Mouse (Mus musculus) layer of hippocampus, postnatal 14 days (tissue): ENCODE measurements at regions not wholly inside any gene's neighbourhood (a gene's known extent, or its start where the extent isn't known, plus 50 kb on each side); places are given as distances from the start of the nearest gene placed in this dataset.

Experiments
- DNase-seq, 2 experiments: peaks; one replicate each; pipeline ENCODE4 v3.0.0; 2021 to 2022; ENCODE audit warnings: low spot score in 2 of 2, mixed read lengths in 1 of 2

DNA sequence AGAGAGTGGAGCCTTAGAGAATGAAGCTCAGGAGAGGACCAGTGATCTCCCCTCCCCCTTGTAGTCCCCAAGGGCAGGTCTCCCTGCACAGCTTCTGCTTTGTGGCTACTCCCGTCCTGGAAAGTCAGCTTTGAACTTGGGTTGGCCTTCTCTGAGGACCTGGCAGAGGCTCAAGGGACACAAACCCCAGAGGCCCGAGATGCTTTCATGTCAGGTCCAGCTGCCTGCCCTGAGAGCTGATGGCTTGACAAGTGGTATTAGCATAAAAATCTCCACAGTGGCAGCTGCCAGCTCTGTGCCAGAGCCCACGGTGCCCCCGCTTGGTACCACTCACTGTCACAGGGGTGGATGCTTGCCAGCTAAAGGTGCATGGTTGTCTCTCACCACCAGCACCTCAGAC lies 173.8 kb upstream of the Gm4791 start:
- no peak for DNase-seq

DNA sequence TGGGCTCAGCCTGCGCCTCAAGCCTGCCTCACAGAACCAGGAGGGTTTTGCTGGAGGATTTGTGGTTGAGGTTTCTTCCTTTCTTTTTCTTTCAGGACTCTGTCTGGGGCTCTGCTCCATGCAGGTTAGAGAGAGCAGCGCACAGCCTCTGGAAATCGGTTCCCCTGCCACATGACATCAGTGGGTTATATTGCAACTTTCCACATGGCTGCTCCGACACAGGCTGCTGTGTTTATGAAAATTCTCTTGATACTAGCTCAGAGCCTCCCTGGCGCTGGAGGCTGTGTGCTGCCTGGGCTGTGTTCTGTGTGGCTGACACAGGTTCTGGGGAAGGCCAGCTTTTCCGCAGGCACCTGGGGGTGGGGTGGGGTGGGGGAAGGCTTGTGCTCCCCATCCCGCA lies 178.7 kb upstream of the Gm4791 start:
- no peak for DNase-seq

DNA sequence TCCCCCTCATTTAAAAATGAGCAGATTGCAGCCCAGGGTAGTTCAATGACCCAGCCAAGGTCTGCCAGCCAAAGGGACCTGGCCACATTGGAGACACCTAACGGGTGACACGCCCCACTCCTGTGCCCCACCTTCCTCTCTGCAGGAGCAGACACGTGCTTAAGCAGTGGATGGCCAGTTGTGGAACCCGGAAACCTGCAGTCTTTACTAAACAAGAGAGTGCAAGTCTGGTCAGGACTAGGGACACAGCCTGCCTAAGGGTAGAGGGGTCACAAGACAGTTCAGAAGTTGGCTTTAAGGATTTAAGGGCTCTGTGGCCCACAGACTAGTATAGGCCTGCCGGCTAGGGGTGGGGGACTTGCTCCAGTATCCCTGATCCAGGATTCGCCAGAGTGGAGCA lies 179.2 kb upstream of the Gm4791 start:
- no peak for DNase-seq

DNA sequence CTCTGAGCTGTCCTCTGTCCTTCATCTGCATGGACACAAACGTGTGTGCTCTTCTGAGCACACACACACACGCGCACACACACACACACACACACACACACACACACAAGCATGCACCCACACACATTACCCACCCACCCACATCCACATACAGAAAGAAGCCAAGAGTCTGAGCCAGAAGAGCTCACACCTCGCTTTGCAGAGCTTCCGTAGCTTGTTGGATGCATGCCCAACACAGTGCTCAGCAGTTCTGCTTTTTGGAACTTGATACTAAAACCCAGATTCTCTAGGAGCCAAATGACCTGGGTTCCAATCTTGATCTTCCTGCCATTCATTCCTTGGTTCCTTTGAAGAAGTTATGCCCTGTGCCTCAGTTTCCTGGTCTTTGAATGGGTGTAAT lies 182.4 kb upstream of the Gm4791 start:
- no peak for DNase-seq

DNA sequence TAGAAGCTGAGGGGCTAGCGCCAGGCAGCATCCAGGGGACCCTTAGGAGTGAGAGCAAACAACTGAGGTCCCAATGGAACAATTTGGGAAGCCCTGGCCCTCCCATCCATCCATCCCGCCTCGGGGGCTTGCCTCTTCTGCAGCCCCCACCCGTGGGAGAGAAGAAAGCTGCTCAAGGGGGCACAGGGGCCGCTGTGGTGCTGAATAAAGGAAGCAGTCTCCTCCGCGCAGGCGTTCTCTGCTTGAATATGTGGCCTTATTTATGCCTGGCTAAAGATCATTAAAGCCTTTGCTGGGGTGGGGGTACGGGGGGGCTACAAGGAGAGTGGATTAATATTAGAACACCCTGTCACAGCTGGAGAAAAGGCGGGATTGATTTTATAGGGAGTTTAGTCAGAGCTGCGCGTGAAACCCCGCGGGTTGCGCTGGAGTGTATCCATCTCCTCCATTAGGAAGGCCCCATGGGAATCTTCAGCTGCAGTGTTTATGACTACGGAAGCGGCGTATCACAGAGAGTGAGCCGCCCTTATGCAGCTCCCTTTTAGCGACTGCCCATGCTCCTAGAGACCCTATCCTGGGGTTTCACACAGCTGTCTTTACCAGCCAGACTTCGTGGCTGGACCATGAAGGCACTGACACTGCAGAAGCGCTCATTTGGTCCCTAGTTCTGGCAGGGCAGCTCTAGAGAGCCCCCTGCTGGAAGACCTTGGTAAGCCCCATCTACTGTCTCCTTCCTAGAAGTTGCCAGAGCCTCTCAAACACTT lies 183.9 kb upstream of the Gm4791 start:
- peak; percentile 79 to 82 for DNase-seq

DNA sequence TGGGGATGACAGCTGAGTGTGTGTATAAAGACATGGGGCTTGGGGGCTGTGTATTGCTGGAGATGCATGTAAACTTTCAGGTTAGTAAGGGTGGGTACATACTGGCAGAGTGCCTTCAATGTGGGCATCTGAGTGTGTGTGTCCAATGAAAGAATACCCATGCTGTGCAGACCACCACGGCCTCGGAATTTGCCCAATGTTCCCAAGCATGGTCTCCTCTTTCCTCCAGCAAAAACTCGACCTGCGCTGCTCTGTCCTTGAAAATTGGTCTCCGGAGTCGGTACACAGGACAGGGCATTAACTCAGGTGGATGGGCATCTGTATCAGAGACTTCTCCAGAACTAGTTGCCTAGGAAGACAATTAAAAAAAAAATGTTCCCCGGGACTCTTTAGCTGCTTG lies 188.3 kb upstream of the Gm4791 start:
- no peak for DNase-seq

DNA sequence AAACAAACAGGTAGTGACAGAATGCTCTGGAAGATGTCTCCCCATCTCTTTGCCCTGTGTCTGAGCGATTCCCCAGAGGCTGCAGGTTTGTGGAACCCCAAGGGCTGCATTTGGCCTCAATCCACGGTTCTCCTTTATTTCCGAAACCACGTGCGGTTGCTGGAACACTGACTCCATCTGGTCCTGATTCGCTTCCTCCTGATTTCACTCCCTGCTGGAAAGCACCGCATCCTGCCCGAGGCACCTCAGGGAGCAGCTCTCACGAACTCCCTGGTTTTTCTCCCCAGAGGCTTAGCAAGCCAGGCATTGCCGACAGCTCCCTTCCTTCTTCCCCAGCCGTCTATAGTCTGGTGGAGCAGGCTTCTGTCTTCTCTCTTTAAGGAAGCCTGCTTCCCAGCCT lies 203.1 kb upstream of the Gm4791 start:
- DNase-seq = no peak

DNA sequence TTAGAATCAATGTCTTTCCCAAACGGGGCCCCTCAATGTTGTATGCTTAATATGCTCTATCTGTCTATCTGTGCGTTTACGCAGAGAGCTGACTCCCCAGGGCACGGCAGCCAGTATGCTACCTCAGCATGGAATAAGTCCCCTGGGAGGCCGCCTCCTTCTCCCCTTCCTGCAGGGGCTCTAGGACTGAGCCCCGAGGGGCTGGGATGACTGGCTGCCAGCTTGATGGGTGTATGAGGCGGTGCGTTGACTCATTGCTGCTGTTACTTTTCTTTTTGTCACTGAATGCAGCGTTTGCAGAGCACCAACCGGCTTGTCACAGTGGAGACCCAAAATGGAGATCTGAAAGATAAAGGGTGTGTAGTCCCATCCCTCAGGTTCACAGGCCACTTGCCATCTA lies 209.5 kb upstream of the Gm4791 start:
- DNase-seq = no peak

DNA sequence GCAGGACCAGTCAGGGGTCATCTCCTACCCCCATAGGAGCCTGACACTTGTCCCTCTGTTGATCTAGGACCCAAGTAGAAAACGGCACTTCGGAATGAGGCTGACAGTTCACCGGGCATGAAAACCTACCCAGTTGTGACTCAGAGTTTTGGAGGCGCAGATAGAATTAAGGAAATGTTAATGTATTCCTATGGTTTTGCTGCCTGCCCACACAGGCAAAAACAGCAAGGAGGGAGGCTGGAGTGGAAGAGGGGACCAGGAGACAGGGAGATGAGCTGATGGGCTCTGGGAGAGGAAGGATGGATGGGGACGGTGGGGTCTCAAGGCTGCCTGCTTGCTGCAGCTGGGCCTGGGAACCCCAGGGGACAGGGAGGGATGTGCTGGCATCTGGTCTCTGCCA lies 210.1 kb upstream of the Gm4791 start:
- no peak for DNase-seq

DNA sequence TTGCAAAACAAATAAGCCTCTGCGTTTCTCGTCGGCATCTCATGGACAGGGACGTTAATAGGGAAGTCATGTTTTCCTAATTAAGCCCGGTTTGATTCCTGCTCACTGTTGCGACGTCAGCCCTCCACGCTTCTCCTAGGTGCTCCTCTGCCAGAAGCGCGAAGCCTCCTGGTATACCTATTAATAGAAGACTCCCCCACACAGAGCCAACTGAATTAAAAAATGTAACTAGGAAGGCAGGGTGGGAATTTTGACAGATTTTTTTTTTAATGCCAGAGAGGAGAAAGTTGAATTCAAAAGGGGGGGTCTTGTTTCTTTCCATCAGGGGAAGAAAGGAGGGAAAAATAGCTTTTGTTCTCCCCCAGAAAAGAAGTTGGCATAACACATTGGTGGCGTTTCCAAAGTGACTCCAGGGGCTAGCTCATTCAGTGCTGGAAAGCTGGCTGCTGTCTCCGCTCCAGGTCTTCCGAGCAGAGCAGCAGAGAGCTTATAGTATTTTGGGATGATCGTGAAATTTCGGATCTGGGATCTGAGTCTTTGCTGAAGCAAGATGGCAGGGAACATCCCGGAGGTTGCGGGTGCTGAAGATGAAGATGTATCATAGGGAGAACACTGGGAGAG lies 214.1 kb upstream of the Gm4791 start:
- DNase-seq = peak; percentile 35 to 61

DNA sequence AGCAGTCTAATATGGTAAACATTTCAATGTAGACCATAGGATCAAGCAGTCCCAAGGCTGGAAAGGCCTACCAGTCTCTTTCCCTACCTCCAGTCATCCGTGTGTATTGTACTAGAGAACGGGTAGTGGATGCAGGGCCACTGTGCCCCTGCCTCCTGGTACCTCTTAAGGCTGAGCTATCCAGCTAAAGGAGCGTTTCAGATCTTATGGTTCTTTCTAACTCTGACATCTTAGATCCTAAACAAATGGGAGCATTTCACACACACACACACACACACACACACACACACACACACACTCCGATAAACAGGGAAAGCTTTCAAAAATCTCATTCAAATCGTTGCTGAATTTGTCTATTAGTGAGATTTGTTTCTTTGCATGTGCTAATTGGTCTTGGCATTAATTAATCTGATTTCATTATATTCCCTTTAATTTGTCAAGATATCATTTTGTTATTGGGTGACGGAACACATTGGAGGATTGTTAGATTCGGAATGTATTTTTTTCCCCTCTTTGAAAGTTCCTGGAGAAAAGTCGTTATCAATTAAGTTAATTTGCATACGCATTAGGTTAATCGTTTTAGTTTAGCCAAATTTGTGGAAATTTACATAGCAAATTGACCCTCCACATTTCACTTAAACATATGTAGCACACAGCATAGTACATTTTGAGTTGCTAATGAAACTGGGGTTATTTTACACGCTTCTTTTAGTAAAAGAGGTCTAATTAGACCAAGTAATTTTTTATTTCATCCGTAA lies 214.8 kb upstream of the Gm4791 start:
- no peak for DNase-seq

DNA sequence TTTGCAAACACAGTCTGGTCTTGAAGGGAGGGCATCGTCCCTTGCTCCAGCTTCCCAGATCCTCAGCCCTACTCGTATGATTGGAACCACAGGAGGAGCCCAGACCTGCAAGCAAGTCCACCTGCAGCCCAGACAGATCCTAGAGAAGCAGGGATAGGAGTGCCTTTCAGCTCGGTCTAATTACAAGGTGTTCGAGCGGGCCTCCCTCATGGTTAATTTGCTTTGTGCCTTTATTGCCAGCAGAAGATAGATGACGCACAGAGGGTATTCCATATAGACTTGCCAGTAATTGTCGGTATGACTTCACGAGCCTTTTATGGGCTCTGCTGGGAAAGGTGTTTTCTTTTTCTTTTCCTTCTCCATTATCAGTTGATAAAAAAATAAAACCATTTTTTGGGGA lies 216.9 kb upstream of the Gm4791 start:
- DNase-seq = no peak

DNA sequence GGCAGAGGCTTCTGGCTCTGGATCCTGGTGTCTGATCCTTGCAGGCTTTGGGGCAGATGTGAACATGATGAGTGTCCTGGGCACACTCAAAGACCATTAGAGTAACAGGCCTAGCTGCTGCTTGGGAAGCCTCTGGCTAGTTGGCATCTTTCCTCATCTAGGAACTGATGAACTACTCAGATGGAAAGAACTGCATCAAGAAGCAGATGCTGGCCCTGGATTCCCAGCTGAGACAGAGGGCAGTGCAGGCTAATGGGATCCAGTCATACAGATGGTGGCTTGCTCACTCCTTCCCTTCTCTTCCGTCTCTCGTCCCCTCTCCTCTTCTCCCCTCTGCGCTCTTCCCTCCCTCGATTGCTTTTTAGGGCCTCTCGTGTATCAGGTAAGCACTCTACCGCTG lies 219.8 kb upstream of the Gm4791 start:
- DNase-seq = no peak

DNA sequence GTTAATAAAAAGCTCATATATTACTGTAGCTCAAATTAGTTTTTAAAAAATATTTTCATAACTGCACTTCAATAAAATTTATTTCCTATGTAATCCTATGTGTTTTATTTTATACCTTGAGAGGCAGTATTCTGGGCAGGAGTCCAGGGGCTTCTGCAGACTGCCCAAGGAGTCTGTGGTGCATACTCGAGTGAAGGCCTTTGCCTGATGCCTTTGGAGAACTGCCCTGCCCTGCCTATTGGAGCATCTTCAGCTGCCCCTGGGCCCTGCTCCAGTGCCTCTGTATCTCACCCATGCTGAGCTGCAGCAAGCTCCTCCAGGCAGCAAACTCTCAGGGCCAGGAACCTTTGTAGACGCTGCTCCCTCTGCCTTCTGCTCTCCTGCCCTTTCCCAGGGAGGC lies 223.7 kb upstream of the Gm4791 start:
- DNase-seq = no peak

DNA sequence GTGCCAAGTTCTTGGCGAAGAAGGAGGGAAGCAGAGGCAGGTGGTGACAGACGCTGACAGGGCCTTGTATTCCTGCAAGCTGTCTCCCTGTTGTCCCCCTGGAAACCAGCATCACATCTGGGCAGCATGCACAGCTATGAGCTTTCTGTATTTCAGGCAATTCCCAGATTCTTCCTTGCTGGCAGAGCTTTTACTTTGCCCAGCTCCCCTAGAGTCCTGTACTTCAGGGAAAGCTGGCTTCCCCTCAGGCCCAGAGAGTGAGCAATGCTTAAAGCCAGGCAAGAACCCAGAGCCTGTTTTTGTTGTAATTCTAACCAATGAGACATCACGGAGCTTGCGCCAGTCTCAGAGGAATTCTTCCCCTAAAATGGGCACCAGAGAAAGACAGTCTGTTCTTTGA lies 238.3 kb upstream of the Gm4791 start:
- DNase-seq = no peak

DNA sequence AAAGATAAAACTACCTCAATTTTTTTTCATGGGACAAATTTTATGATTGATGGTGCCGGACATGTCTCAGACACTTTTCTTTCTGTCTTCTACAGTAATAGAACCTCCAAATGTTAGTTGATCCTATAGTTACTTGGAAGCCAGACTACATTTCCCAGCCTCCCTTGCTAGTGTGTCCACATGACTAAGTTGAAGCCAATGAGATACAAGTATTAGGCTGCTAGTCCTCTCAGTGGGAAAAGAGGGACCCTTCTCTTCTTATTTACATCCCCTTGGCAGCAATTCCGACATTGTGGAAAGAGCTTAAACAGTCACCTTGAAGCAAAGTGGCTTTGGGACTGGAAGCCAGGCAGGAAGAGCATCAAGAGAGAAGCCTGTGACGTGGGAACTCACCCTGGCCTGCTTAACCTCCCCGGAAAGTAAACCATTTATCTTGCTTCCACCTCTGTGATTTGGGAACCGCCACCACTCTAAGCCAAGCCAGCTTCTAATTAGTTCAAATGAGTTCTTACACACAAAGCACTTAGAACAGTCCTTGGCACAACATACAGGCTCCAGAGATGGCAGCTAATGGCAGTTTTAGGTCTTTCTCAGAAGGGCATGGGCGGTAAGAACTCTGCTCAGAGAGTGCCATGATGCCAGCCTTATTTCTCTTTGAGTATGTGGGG lies 241.4 kb upstream of the Gm4791 start:
- DNase-seq = no peak

DNA sequence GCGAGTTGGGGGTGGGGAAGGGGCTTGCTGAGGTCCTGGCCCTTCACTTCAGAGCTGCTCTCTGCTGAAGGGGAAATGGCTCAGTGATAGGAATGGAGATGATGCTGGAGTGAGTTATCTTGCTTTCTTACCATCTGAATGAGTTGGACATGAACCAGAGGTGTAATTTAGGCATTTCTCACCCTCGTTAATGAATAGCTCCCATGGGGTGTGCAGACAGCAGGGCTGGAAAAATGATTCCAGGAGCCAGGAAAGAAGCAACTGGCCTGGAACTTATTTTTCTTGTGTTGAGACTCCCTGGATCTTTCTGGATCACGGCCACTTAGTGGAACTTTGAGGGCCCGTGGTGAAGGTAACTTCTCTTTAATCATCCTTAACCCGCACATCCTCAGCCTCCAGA lies 246.6 kb upstream of the Gm4791 start:
- no peak for DNase-seq

DNA sequence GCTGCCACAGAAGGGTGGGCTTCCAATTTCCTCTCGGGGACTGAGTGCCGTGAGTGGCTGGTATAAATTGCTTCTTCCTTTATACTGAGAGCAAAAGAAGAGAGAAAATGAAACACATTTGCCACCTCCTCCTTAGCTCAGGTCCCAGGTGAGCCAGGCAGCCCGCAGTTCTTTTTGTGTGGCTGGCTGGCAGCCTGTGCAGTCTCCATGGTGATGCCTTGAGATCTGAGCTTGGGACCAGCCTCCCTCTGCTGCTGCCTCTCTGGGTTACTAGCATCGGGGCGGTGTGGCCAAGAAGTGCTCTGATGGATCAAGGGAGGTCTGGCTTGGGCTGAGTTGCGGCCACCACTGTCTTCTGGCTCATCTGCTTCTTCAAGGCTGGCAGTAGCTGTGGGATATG lies 249.1 kb upstream of the Gm4791 start:
- no peak for DNase-seq

DNA sequence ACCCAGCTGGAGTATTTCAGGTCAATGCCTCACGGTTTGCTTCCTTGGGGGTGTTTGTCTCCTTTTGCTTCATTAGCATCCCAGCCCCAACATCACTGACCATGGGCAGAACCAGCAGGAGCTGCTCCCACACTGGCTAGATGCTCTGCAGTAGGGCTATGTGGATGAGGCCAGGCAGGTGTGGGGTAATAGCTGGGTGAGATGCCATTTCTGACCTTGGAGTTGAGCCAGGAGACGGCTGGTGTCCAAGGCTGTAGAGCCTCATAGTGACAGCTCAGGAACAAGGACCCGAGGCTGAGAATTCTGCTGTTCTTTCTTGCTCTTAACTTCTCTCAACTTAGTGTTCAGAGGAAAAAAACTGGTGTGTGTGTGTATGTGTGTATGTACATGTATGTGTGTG lies 252.3 kb upstream of the Gm4791 start:
- DNase-seq = no peak

DNA sequence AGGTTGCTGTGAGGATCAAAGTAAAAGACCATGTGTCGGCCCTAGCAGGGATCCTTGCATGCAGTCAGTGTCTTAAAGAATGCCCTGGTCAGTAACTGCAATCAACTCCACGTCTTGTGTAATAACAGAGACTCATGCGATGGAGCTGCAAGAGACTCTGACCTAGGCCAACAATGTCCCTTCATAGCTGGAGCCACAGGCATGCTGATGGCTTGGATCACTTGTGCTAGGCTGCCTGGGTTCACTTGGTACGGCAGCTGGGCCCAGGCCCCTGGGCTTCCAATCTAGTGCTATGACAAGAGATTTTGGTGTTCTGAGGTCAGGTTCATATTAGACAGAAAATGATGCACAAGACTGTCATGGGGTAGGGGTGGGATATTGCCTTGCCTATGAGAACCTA lies 258.0 kb upstream of the Gm4791 start:
- DNase-seq = no peak

DNA sequence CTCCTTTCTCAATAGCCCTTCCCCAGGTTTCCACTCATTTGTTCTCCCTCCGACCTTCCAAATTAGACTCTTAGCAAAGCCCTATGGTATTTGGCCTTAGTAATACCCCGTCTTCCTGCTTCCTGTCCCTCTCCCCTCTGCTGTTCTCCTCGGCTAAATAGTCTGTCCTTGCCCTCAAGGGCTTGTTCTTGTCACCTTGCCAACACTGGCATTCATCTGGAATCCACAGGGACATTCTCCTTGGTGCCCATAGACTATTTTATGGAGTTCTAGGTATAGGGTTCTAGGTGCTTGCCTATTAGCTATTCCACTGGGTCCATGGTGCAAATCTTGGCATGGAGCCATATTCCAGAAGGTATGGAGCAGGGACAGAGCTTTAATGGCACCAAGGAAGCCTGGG lies 259.2 kb upstream of the Gm4791 start:
- no peak for DNase-seq

DNA sequence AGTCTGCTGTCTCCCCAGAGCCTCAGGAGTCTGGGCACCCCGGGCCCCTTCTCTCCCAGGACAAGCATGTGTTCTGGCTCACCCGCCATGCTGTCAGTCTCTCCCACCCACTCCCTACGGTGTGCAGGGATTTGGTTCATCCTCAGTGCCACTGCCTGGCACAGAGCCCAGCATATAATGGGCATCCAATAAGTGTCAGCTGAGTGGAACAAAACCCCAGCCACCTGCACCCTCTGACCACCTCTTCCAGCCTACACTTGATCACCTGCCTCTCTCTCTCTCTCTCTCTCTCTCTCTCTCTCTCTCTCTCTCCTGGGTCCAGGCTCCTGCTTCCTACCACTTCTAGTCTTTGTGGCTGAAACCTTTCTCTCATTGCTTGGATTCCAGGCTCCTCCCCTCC lies 259.9 kb upstream of the Gm4791 start:
- DNase-seq = no peak
